Mouse (Mus musculus) monocyte, adult 5-6 weeks (primary cell): ENCODE data around the gene Dnase1l1. TPM values are rescaled to one million over a fixed set of nuclear protein-coding genes. Genes with fewer than 3 reads are reported as not detected.

Source experiments
- total RNA-seq: library from RNA; stranded (forward); fragments of 200-1000, 200-491, 200-594 nt; gene quantifications from 3 replicates; pipeline ENCODE4 v1.2.3, GENCODE M21; 2017

The Dnase1l1 gene
- total RNA-seq, 1 experiment from 2014 or later = 46.0 TPM

Other genes starting within 250 kb of the Dnase1l1 start
- not detected in 3 replicates for gene Opn1mw, start 154.9 kb downstream of the Dnase1l1 start, total RNA-seq
- 22.6 to 35.0 TPM (median 27.3 TPM) in 3 replicates for gene Mecp2, start 147.0 kb downstream of the Dnase1l1 start, total RNA-seq
- not detected in 3 replicates for gene Tex28, start 114.5 kb downstream of the Dnase1l1 start, total RNA-seq
- not detected in 3 replicates for gene Tktl1, start 105.1 kb downstream of the Dnase1l1 start, total RNA-seq
- 2,023 to 2,748 TPM (median 2,149 TPM) in 3 replicates for gene Flna, start 32.5 kb downstream of the Dnase1l1 start, total RNA-seq
- 85.3 to 98.0 TPM (median 91.4 TPM) in 3 replicates for gene Emd, start 27.6 kb downstream of the Dnase1l1 start, total RNA-seq
- 1,229 to 1,534 TPM (median 1,358 TPM) in 3 replicates for gene Rpl10, start 11.5 kb downstream of the Dnase1l1 start, total RNA-seq
- gene Taz, start 425 bp downstream of the Dnase1l1 start, total RNA-seq = 59.4 to 103 TPM (median 69.3 TPM) in 3 replicates
- gene Atp6ap1, start 14.8 kb upstream of the Dnase1l1 start, total RNA-seq = 286 to 398 TPM (median 345 TPM) in 3 replicates
- gene Gdi1, start 22.7 kb upstream of the Dnase1l1 start, total RNA-seq = 87.9 to 106 TPM (median 93.3 TPM) in 3 replicates
- gene Fam50a, start 30.7 kb upstream of the Dnase1l1 start, total RNA-seq = 83.1 to 120 TPM (median 87.7 TPM) in 3 replicates
- gene Plxna3, start 46.7 kb upstream of the Dnase1l1 start, total RNA-seq = 0.19 to 0.78 TPM (median 0.21 TPM) in 3 replicates
- gene Lage3, start 71.3 kb upstream of the Dnase1l1 start, total RNA-seq = 6.7 to 12.1 TPM (median 11.1 TPM) in 3 replicates
- 3.6 to 12.2 TPM (median 10.0 TPM) in 3 replicates for gene Ubl4a, start 90.9 kb upstream of the Dnase1l1 start, total RNA-seq
- gene Slc10a3, start 91.0 kb upstream of the Dnase1l1 start, total RNA-seq = 11.6 to 17.2 TPM (median 13.4 TPM) in 3 replicates
- 10.5 to 15.7 TPM (median 12.8 TPM) in 3 replicates for gene Fam3a, start 110.9 kb upstream of the Dnase1l1 start, total RNA-seq
- gene Ikbkg, start 111.0 kb upstream of the Dnase1l1 start, total RNA-seq = 26.2 to 51.9 TPM (median 31.9 TPM) in 3 replicates
- gene G6pdx, start 146.9 kb upstream of the Dnase1l1 start, total RNA-seq = 120 to 126 TPM (median 124 TPM) in 3 replicates
- not detected in 3 replicates for gene Gm6880, start 199.1 kb upstream of the Dnase1l1 start, total RNA-seq